ENCODE assay signal across 18 mouse cellular contexts in genomic region chr8:86578693-86579092, GRCm38 (mm10). TPM values are rescaled to one million over a fixed set of nuclear protein-coding genes. Genes with fewer than 3 reads are reported as not detected.
A peak's percentile ranks its signal among the peaks of the same experiment; 100 is the strongest.
DNase-seq lines count a peak whose midpoint lies in the region; ATAC-seq and TF ChIP-seq lines count a peak whose summit lies in the region.
"Had no signal": no experiment of that assay in that cellular context is flagged by ENCODE, and none has a peak within 500 bp of the region (broad histone marks: within the 10 kb centered on the region; RNA-seq: fewer than 3 reads in every experiment).

No protein-coding gene starts in this region.

- no peaks in the 10 kb centered on the region for H3K36me3 ChIP-seq in lung, postnatal 0 days (ENCODE audit: insufficient read depth, low read length)
- H3K36me3 ChIP-seq: heart, embryonic 12.5 days; midbrain, embryonic 10.5 days; stomach, embryonic 15.5 days had no signal

- no peak for TF ChIP-seq EP300 in lung, postnatal 0 days (IDR thresholded peaks at IDR 0.05)

- WGBS in lung, postnatal 0 days = 45% methylated on average over 8 of the region's 8 CpGs

- 0 out of 2 replicates have a peak, but pooled peaks cover 4% of the 10 kb centered on the region for H3K4me1 ChIP-seq in lung, postnatal 0 days (ENCODE audit: insufficient read depth, low read depth, low read length)
- H3K4me1 ChIP-seq: midbrain, embryonic 10.5 days; stomach, embryonic 15.5 days had no signal

- no peak overlapping the region for H3K4me2 ChIP-seq in lung, postnatal 0 days (replicated peaks; ENCODE audit: low read depth, low read length)
- H3K4me2 ChIP-seq: lung, embryonic 14.5 days; stomach, embryonic 15.5 days had no signal

- peak; percentile 58 for ATAC-seq in lung, postnatal 0 days
- ATAC-seq: inflammation-experienced regulatory T-cells, adult 6 months had no signal

- H3K9ac ChIP-seq in lung, postnatal 0 days (replicated peaks; ENCODE audit: low read depth) = no peak overlapping the region
- H3K9ac ChIP-seq: heart, embryonic 12.5 days; lung, embryonic 14.5 days; stomach, embryonic 15.5 days had no signal

- no peak for TF ChIP-seq CTCF in left cerebral cortex, adult 2 months (IDR thresholded peaks at IDR 0.05)
- TF ChIP-seq CTCF in lung, postnatal 0 days (IDR thresholded peaks at IDR 0.05) = no peak

- no peaks in the 10 kb centered on the region for H3K27me3 ChIP-seq in lung, postnatal 0 days (replicated peaks; ENCODE audit: insufficient read depth, low read length)
- H3K27me3 ChIP-seq: heart, embryonic 12.5 days; stomach, embryonic 15.5 days had no signal

- intact Hi-C loops in left cerebral cortex, adult 2 months (cut with DNase I) = no loop called here
- intact Hi-C loops in left cerebral cortex, postnatal 14 days (cut with DNase I) = no loop called here

- no peaks in the 10 kb centered on the region for H3K9me3 ChIP-seq in lung, postnatal 0 days (ENCODE audit: low read length)
- H3K9me3 ChIP-seq: heart, embryonic 12.5 days; midbrain, embryonic 10.5 days; stomach, embryonic 15.5 days had no signal

- no peak for DNase-seq in left cerebral cortex, adult 2 months (ENCODE audit: extremely low spot score in 1 of 2, low spot score in 2 of 2)
- DNase-seq in left cerebral cortex, postnatal 14 days (ENCODE audit: low spot score in 2 of 2) = no peak
- peak; percentile 65 for DNase-seq in cerebellum, adult 11-12 months
- DNase-seq in cerebellum, adult 9-10 months = peak; percentile 67
- DNase-seq in lung, postnatal 0 days (ENCODE audit: low spot score) = peak; percentile 43
- DNase-seq in kidney, postnatal 36 days = no peak
- no peak for DNase-seq in heart, postnatal 4 days
- DNase-seq in adrenal gland, adult (ENCODE audit: inconsistent age in 2 of 2, low spot score in 1 of 2) = no peak
- DNase-seq: retina, postnatal 1 day; thymus, postnatal 25 days had no signal

- no peak overlapping the region for H3K4me3 ChIP-seq in left cerebral cortex, adult 2 months
- H3K4me3 ChIP-seq in lung, postnatal 0 days (ENCODE audit: low read depth, low read length) = no peak overlapping the region
- H3K4me3 ChIP-seq: heart, embryonic 12.5 days; midbrain, embryonic 10.5 days; stomach, embryonic 15.5 days had no signal

- peak overlapping the region; percentile 42 for H3K27ac ChIP-seq in left cerebral cortex, adult 2 months
- no peak overlapping the region for H3K27ac ChIP-seq in lung, postnatal 0 days (ENCODE audit: low read length)
- H3K27ac ChIP-seq: midbrain, embryonic 10.5 days; stomach, embryonic 15.5 days had no signal

RNA-seq across cellular contexts. Expression of gene Abcc12, which starts 1.8 kb away (rescaled TPM):
- total RNA-seq in left cerebral cortex, adult 2 months (2021) = under 1 TPM; 0.23 to 0.42 TPM
- total RNA-seq in left cerebral cortex, postnatal 14 days (2021) = under 1 TPM; 0.13 to 0.34 TPM
- polyA plus RNA-seq in lung, postnatal 0 days (2015; fragmentation: Nextera tagmentation; extraction: Ambion mirVana) = 0.30 and 0.39 TPM in 2 replicates
- total RNA-seq in heart, postnatal 4 days (2021) = under 1 TPM; 0.07 to 0.09 TPM
- total RNA-seq: adrenal gland, postnatal 25 days; hematopoietic stem cell, adult 5-6 weeks had no signal
- polyA plus RNA-seq: embryonic facial prominence, embryonic 11.5 days; heart, embryonic 12.5 days; inflammation-experienced regulatory T-cells, adult 6 months; lung, embryonic 14.5 days; midbrain, embryonic 10.5 days had no signal

RNA-seq across cellular contexts. Expression of gene Lonp2, which starts 45.1 kb away (rescaled TPM):
- 10 to 100 TPM; 68.3 to 70.9 TPM for total RNA-seq in left cerebral cortex, adult 2 months (2021)
- 10 to 100 TPM; 49.2 to 57.8 TPM for total RNA-seq in left cerebral cortex, postnatal 14 days (2021)
- 37.9 and 48.9 TPM in 2 replicates for polyA plus RNA-seq in lung, postnatal 0 days (2015; fragmentation: Nextera tagmentation; extraction: Ambion mirVana)
- 10 to 100 TPM; 56.5 to 62.3 TPM for total RNA-seq in heart, postnatal 4 days (2021)

Comparison
In these comparisons a context has a peak if more than half of its experiments do, and no peak if none do; other contexts are left out.
1. DNase-seq: peak in cerebellum, adult 11-12 months (single experiment), cerebellum, adult 9-10 months (single experiment) and lung, postnatal 0 days (single experiment); none in left cerebral cortex, adult 2 months (0 of 2), left cerebral cortex, postnatal 14 days (0 of 2), kidney, postnatal 36 days (0 of 2), heart, postnatal 4 days (single experiment) and adrenal gland, adult (0 of 2).